In the genomic region with DNA sequence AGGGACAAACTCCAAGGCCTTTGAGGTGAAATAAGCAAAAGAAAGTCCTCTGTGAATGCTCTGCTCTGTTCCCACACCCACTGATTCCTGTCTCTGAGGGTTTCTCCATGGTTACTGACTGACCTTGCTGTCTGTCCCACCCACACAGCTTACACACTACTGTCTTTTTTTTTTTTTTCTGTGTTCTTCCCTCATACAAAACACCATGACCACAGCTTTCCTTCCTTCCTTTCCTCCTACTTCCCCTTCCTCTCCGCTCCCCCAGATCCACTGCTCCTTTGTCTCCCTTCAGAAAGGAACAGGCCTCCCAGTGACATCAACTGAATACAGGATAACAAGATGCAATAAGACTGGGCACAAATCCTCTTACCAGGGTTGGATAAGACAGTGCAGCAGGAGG, we compare ENCODE assay signal across 30 mouse cellular contexts. TPM values are rescaled to one million over a fixed set of nuclear protein-coding genes. Genes with fewer than 3 reads are reported as not detected.
"Had no signal": no experiment of that assay in that cellular context is flagged by ENCODE, and none has a peak within 500 bp of the region (broad histone marks: within the 10 kb centered on the region; RNA-seq: fewer than 3 reads in every experiment).

No protein-coding gene starts in this region.

- H3K27ac ChIP-seq: kidney, postnatal 0 days; layer of hippocampus, adult 2 months; limb, embryonic 10.5 days; limb, embryonic 13.5 days; liver, embryonic 13.5 days; macrophage; neural tube, embryonic 13.5 days; stomach, embryonic 15.5 days had no signal

- DNase-seq: kidney, adult 11 months; kidney, adult 8-10 months; kidney, postnatal 25 days; layer of hippocampus, adult 9-11 months; liver; liver, embryonic 13.5 days; liver, postnatal 0 days; lung, embryonic 14.5 days; midbrain, embryonic 14.5 days; retina, postnatal 1 day; right cerebral cortex, postnatal 25 days; spleen, adult 18-20 months; thymus, adult 18-20 months; thymus, postnatal 14 days; thymus, postnatal 4 days had no signal

- H3K4me3 ChIP-seq: layer of hippocampus, adult 2 months; limb, embryonic 10.5 days; limb, embryonic 13.5 days; liver, embryonic 13.5 days; neural tube, embryonic 13.5 days; stomach, embryonic 15.5 days had no signal

- H3K4me1 ChIP-seq: neural tube, embryonic 13.5 days; stomach, embryonic 15.5 days had no signal

- ATAC-seq: liver, postnatal 0 days; lung, postnatal 0 days had no signal

- H3K4me2 ChIP-seq: limb, embryonic 13.5 days; liver, embryonic 13.5 days; lung, embryonic 14.5 days; midbrain, embryonic 11.5 days; neural tube, embryonic 13.5 days; stomach, embryonic 15.5 days had no signal

- H3K27me3 ChIP-seq: limb, embryonic 13.5 days; liver, embryonic 13.5 days; neural tube, embryonic 13.5 days; stomach, embryonic 15.5 days had no signal

- H3K9ac ChIP-seq: limb, embryonic 13.5 days; liver, embryonic 13.5 days; liver, postnatal 0 days; lung, embryonic 14.5 days; neural tube, embryonic 13.5 days; stomach, embryonic 15.5 days had no signal

- H3K36me3 ChIP-seq: limb, embryonic 10.5 days; limb, embryonic 13.5 days; liver, embryonic 13.5 days; neural tube, embryonic 13.5 days; stomach, embryonic 15.5 days had no signal

- H3K9me3 ChIP-seq: limb, embryonic 10.5 days; limb, embryonic 13.5 days; liver, embryonic 13.5 days; neural tube, embryonic 13.5 days; stomach, embryonic 15.5 days had no signal

RNA-seq across cellular contexts. Expression of a gene that starts 0.5 kb away (rescaled TPM):
- total RNA-seq: layer of hippocampus, adult 2 months; layer of hippocampus, postnatal 25 days; left cerebral cortex, adult 18-20 months; left cerebral cortex, postnatal 25 days had no signal
- polyA plus RNA-seq: limb, embryonic 10.5 days; midbrain, embryonic 11.5 days; midbrain, embryonic 14.5 days had no signal

RNA-seq across cellular contexts. Expression of a gene that starts 37.6 kb away (rescaled TPM):
- total RNA-seq: layer of hippocampus, adult 2 months; layer of hippocampus, postnatal 25 days; left cerebral cortex, adult 18-20 months; left cerebral cortex, postnatal 25 days; megakaryocyte-erythroid progenitor cell, adult 5-6 weeks; midbrain, postnatal 0 days had no signal
- polyA plus RNA-seq: kidney, postnatal 0 days; limb, embryonic 10.5 days; limb, embryonic 13.5 days; liver, postnatal 0 days; lung, embryonic 14.5 days; macrophage; midbrain, embryonic 11.5 days; midbrain, embryonic 14.5 days; midbrain, postnatal 0 days; neural tube, embryonic 13.5 days; stomach, embryonic 15.5 days; testis, adult 2 months had no signal

RNA-seq across cellular contexts. Expression of a gene that starts 37.6 kb away (rescaled TPM):
- total RNA-seq: layer of hippocampus, adult 2 months; layer of hippocampus, postnatal 25 days; left cerebral cortex, adult 18-20 months; left cerebral cortex, postnatal 25 days; midbrain, postnatal 0 days had no signal
- polyA plus RNA-seq: kidney, postnatal 0 days; limb, embryonic 10.5 days; limb, embryonic 13.5 days; liver, embryonic 13.5 days; lung, embryonic 14.5 days; midbrain, embryonic 11.5 days; midbrain, postnatal 0 days; neural tube, embryonic 13.5 days; testis, adult 2 months had no signal
